Mouse (Mus musculus): ENCODE results near the gene Ibsp. TPM values are rescaled to one million over a fixed set of nuclear protein-coding genes. Genes with fewer than 3 reads are reported as not detected.

Ibsp gene
- polyA plus RNA-seq, 1 experiment from 2014 or later = not detected

- TF ChIP-seq CTCF (IDR thresholded peaks at IDR 0.05; ENCODE audit: low read depth) (no peak), EP300 (IDR thresholded peaks at IDR 0.05; ENCODE audit: low read depth) (no peak)
- Histone ChIP-seq H3K4me2 (ENCODE audit: low read depth, low read length) (no peak overlapping the region), H3K36me3 (replicated peaks; ENCODE audit: insufficient read depth, low read length) (no peaks in the 10 kb centered on the region), H3K4me3 (ENCODE audit: low read depth, low read length) (no peak overlapping the region), H3K9ac (replicated peaks) (no peak overlapping the region), H3K9me3 (ENCODE audit: low read length) (no peaks in the 10 kb centered on the region), H3K27me3 (ENCODE audit: insufficient read depth, low read length) (no peaks in the 10 kb centered on the region), H3K4me1 (ENCODE audit: insufficient read depth) (no peaks in the 10 kb centered on the region), H3K27ac (ENCODE audit: low read depth) (no peak overlapping the region)
- DNase-seq = no peak
- WGBS (ENCODE audit: insufficient replicate concordance) = 33% methylated on average over 1 of the region's 1 CpGs
- ATAC-seq = no peak
Observed at GRCm38 (mm10) chr5:104314073-104314472, 15.1 kb downstream of the Ibsp start.

- DNase-seq = no peak
- Histone ChIP-seq H3K4me1 (ENCODE audit: insufficient read depth) (no peaks in the 10 kb centered on the region), H3K4me2 (ENCODE audit: low read depth, low read length) (no peak within 1 kb of the TSS), H3K36me3 (replicated peaks; ENCODE audit: insufficient read depth, low read length) (no peaks in the 10 kb centered on the region), H3K27me3 (ENCODE audit: insufficient read depth, low read length) (no peaks in the 10 kb centered on the region), H3K27ac (ENCODE audit: low read depth) (no peak within 1 kb of the TSS), H3K4me3 (ENCODE audit: low read depth, low read length) (no peak within 1 kb of the TSS), H3K9me3 (ENCODE audit: low read length) (no peaks in the 10 kb centered on the region), H3K9ac (replicated peaks) (no peak within 1 kb of the TSS)
- WGBS (ENCODE audit: insufficient replicate concordance) = 79% methylated on average over 6 of the region's 6 CpGs
- no peak for TF ChIP-seq EP300 (IDR thresholded peaks at IDR 0.05; ENCODE audit: low read depth)
- no peak for TF ChIP-seq CTCF (IDR thresholded peaks at IDR 0.05; ENCODE audit: low read depth)
- ATAC-seq = no peak
Observed at GRCm38 (mm10) chr5:104325029-104325428, 26.1 kb downstream of the Ibsp start, which contains the start of gene Mepe. TSS of gene Mepe (plus strand) at chr5:104325329.

- DNase-seq = no peak
- WGBS (ENCODE audit: insufficient replicate concordance) = 71% methylated on average over 4 of the region's 4 CpGs
- H3K36me3 ChIP-seq (replicated peaks; ENCODE audit: insufficient read depth, low read length) = no peaks in the 10 kb centered on the region
- no peak overlapping the region for H3K4me3 ChIP-seq (ENCODE audit: low read depth, low read length)
- H3K27ac ChIP-seq (ENCODE audit: low read depth) = no peak overlapping the region
- H3K4me1 ChIP-seq (ENCODE audit: insufficient read depth) = no peaks in the 10 kb centered on the region
- H3K4me2 ChIP-seq (ENCODE audit: low read depth, low read length) = no peak overlapping the region
- no peak for TF ChIP-seq CTCF (IDR thresholded peaks at IDR 0.05; ENCODE audit: low read depth)
- TF ChIP-seq EP300 (IDR thresholded peaks at IDR 0.05; ENCODE audit: low read depth) = no peak
- H3K27me3 ChIP-seq (ENCODE audit: insufficient read depth, low read length) = no peaks in the 10 kb centered on the region
- H3K9ac ChIP-seq (replicated peaks) = no peak overlapping the region
- no peaks in the 10 kb centered on the region for H3K9me3 ChIP-seq (ENCODE audit: low read length)
- no peak for ATAC-seq
Observed at GRCm38 (mm10) chr5:104326884-104327283, 27.9 kb downstream of the Ibsp start.

- no peak overlapping the region for H3K4me2 ChIP-seq (ENCODE audit: low read depth, low read length)
- no peak overlapping the region for H3K9ac ChIP-seq (replicated peaks)
- DNase-seq = no peak
- no peaks in the 10 kb centered on the region for H3K9me3 ChIP-seq (ENCODE audit: low read length)
- H3K4me3 ChIP-seq (ENCODE audit: low read depth, low read length) = no peak overlapping the region
- no peaks in the 10 kb centered on the region for H3K4me1 ChIP-seq (ENCODE audit: insufficient read depth)
- H3K27ac ChIP-seq (ENCODE audit: low read depth) = no peak overlapping the region
- TF ChIP-seq CTCF (IDR thresholded peaks at IDR 0.05; ENCODE audit: low read depth) = no peak
- TF ChIP-seq EP300 (IDR thresholded peaks at IDR 0.05; ENCODE audit: low read depth) = no peak
- ATAC-seq = no peak
- no peaks in the 10 kb centered on the region for H3K36me3 ChIP-seq (replicated peaks; ENCODE audit: insufficient read depth, low read length)
- no peaks in the 10 kb centered on the region for H3K27me3 ChIP-seq (ENCODE audit: insufficient read depth, low read length)
- WGBS (ENCODE audit: insufficient replicate concordance) = 70% methylated on average over 8 of the region's 8 CpGs
Observed at GRCm38 (mm10) chr5:104327389-104327788, 28.4 kb downstream of the Ibsp start.

- no peak for TF ChIP-seq EP300 (IDR thresholded peaks at IDR 0.05; ENCODE audit: low read depth)
- no peak for TF ChIP-seq CTCF (IDR thresholded peaks at IDR 0.05; ENCODE audit: low read depth)
- H3K9ac ChIP-seq (replicated peaks) = no peak overlapping the region
- H3K4me2 ChIP-seq (ENCODE audit: low read depth, low read length) = no peak overlapping the region
- no peaks in the 10 kb centered on the region for H3K36me3 ChIP-seq (replicated peaks; ENCODE audit: insufficient read depth, low read length)
- H3K4me1 ChIP-seq (ENCODE audit: insufficient read depth) = no peaks in the 10 kb centered on the region
- no peak overlapping the region for H3K4me3 ChIP-seq (ENCODE audit: low read depth, low read length)
- ATAC-seq (no peak), DNase-seq (no peak)
- H3K9me3 ChIP-seq (ENCODE audit: low read length) = no peaks in the 10 kb centered on the region
- no peak overlapping the region for H3K27ac ChIP-seq (ENCODE audit: low read depth)
- H3K27me3 ChIP-seq (ENCODE audit: insufficient read depth, low read length) = no peaks in the 10 kb centered on the region
Observed at GRCm38 (mm10) chr5:104327876-104328275, 28.9 kb downstream of the Ibsp start.

- no peak overlapping the region for H3K4me2 ChIP-seq (ENCODE audit: low read depth, low read length)
- 72% methylated on average over 4 of the region's 4 CpGs for WGBS (ENCODE audit: insufficient replicate concordance)
- ATAC-seq = no peak
- no peak overlapping the region for H3K27ac ChIP-seq (ENCODE audit: low read depth)
- H3K9ac ChIP-seq (replicated peaks) = no peak overlapping the region
- no peaks in the 10 kb centered on the region for H3K27me3 ChIP-seq (ENCODE audit: insufficient read depth, low read length)
- H3K9me3 ChIP-seq (ENCODE audit: low read length) = no peaks in the 10 kb centered on the region
- no peak overlapping the region for H3K4me3 ChIP-seq (ENCODE audit: low read depth, low read length)
- TF ChIP-seq EP300 (IDR thresholded peaks at IDR 0.05; ENCODE audit: low read depth) = no peak
- no peak for TF ChIP-seq CTCF (IDR thresholded peaks at IDR 0.05; ENCODE audit: low read depth)
- no peak for DNase-seq
- no peaks in the 10 kb centered on the region for H3K4me1 ChIP-seq (ENCODE audit: insufficient read depth)
- H3K36me3 ChIP-seq (replicated peaks; ENCODE audit: insufficient read depth, low read length) = no peaks in the 10 kb centered on the region
Observed at GRCm38 (mm10) chr5:104328317-104328850, 29.4 kb downstream of the Ibsp start.

GRCm38 (mm10) chr5:104329381-104329780 lies 30.4 kb downstream of the Ibsp start:
- DNase-seq = no peak
- ATAC-seq = no peak
- TF ChIP-seq EP300 (IDR thresholded peaks at IDR 0.05; ENCODE audit: low read depth) = no peak
- TF ChIP-seq CTCF (IDR thresholded peaks at IDR 0.05; ENCODE audit: low read depth) = no peak
- Histone ChIP-seq H3K4me3 (ENCODE audit: low read depth, low read length) (no peak overlapping the region), H3K4me1 (ENCODE audit: insufficient read depth) (no peaks in the 10 kb centered on the region), H3K9me3 (ENCODE audit: low read length) (no peaks in the 10 kb centered on the region), H3K4me2 (ENCODE audit: low read depth, low read length) (no peak overlapping the region), H3K36me3 (replicated peaks; ENCODE audit: insufficient read depth, low read length) (no peaks in the 10 kb centered on the region), H3K27me3 (ENCODE audit: insufficient read depth, low read length) (no peaks in the 10 kb centered on the region), H3K27ac (ENCODE audit: low read depth) (no peak overlapping the region), H3K9ac (replicated peaks) (no peak overlapping the region)
- 68% methylated on average over 5 of the region's 5 CpGs for WGBS (ENCODE audit: insufficient replicate concordance)

Measured in liver, postnatal 0 days (tissue).